Mouse (Mus musculus) retina, embryonic 14.5 days (tissue): ENCODE measurements around the gene Fam198a.

Source experiments
- DNase-seq: peaks from one replicate; pipeline ENCODE4 v3.0.0-alpha.2; 2015; ENCODE audit warnings: low spot score

Gene Fam198a

GRCm38 (mm10) chr9:121926634-121927405 lies 24.0 kb upstream of the Fam198a start:
- no peak for DNase-seq

DNA sequence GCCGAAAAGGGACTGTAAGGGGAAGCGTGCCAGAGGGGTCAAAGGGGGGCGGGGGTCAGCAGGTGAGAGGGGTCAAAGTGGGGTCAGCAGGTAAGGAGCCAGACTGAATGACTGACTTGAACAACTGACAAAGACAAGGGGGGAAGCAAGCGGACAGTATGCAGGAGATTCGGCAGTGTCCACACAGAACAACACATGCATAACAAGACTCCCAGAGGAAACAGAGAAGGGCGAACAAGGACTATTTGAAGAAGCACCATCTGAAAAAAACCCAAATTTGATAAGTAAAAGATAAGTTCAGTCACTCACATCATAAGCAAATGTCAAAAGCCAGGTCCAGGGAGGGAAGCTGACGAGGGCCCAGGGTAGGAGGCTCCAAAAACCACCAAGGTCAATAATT lies 23.1 kb upstream of the Fam198a start:
- DNase-seq, result no peak

- DNase-seq, result peak; percentile 70
These were observed 22.3 kb upstream of the Fam198a start for GRCm38 (mm10) chr9:121928498-121928897.

DNA sequence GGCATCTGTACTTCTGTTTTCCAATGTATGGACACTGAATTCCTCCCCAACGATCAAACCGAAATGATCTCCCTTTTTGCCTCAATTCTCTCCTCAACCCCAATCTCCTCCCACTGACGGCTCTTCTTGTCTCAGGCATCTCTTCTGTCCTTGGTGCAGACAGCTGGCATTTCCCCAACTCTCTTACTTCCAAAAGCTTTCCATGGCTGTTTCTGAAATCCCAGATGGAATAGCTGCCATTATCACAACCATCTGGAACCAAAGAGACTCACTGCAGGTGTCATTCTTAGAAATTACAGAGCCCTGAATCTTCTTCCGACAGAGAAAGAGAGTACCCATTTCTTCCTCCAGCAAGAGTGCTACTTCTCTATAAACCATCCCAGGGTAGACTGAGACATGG lies 15.9 kb upstream of the Fam198a start:
- DNase-seq, result no peak

GRCm38 (mm10) chr9:121936952-121937351 lies 13.8 kb upstream of the Fam198a start:
- DNase-seq, result no peak

GRCm38 (mm10) chr9:121937451-121937864 lies 13.3 kb upstream of the Fam198a start:
- no peak for DNase-seq

DNA sequence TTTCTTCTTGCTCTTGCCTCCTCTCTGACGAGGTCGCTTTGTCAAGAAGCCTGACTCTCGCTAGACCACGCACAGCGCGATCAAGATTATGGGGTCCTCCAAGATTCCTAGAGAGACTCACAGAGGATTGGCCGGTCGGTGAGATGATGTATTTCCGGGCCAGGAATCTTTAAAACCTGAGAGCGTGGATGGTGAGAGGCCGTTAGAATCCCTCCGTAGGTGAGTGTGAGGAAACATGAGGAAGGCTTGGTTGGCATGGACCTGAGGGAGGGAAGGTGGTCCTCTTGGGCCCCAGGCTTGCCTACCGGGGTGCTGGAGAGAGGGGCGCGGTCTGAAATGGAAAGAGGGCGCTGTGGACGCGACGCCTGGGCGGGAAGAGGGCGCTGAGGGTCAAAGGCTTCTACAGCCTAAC lies 12.8 kb upstream of the Fam198a start:
- peak; percentile 66 for DNase-seq

DNA sequence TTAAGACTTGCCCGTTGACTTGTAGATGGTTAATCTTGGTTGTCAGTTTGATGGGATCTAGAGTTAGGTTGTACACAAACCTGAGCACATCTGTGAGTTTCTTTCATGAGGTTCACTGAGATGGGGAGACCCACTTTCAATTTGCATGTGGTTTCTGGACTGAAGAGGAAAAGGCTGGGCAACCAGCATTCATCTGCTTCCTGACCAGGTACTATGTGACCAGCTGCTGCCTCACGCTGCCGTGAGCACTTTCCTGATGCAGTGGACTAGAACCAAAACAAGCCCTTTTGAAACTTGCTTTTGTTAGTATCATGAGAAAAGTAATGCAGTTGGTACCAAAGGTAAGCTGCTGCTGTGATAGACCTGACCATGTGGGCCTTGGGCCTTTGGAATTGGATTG lies 7.8 kb upstream of the Fam198a start:
- DNase-seq, result no peak

DNA sequence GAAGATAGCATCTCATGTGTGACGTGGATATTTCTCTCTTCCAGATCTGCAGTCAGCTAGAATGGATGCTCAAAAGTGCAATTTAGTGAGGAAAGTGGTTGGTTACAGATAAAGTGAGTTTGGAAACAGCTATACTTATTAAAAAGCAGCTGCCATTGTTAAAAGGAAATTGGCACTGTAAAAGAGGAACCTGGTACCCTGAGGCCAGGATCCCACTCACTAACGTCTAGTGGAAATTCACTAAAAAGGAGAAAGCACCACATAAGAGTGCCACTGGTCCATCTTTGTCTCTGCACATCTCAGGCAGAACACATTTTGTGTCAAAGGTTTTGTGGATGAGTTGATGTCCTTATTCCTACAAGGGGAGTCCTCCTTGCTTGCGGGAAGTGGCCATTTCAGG lies 7.2 kb upstream of the Fam198a start:
- no peak for DNase-seq

DNA sequence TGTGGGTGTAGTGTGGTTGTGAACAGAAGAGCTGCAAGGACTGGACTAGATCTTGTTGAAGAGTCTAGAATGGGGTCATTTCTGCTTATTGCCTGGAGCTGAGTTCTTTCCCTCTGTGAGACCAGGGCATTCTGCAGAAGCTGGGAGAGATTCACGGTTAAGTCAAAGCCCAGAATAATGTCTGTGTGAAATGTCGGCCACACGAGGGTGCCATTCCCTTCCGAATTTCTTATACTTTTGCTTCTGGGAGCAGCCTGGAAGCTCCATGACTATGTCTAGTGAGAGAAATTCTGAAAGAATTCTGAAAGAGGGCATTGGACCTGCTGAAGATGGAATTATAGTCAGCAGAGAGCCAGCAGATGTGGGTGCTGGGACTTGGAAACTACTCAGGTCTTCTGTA lies 3.0 kb upstream of the Fam198a start:
- peak; percentile 70 for DNase-seq

- DNase-seq, result no peak
These were observed 2.4 kb upstream of the Fam198a start for GRCm38 (mm10) chr9:121948431-121948830.

DNA sequence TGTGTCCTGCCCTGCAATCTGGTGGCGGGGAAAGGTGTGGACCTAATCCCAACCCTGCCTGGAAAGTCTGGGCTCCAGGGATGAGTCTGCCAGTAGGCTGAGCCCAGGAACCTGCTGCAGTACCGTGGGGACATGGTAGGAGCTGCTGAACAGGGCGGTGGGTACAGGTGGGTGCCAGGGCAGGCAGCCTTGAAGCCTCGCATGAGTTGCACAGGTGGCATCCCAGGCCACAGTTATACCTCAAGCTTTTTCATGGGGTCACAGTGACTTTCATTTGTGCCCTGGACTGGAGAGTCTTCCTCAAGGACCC lies 281 bp downstream of the Fam198a start:
- DNase-seq, result no peak

DNA sequence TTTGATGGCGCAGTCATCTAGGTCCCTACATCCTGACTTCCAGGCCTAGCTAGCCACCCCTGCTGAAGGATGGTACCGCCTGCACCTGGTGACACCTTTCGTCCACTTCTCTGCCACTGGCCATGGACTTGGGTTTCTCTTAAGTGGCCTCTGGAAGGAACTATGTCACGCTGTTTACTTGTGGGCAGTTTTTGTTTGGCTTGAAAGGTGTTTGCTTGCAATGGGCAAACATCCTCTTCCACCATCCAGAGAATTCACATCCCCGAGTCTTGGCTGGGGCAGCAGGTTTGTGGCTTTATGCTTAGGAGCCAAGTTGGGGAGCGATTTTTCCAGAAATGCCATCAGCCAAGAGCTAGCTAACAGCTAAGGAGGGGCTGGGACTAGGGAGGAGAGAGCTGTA lies 1.8 kb downstream of the Fam198a start:
- no peak for DNase-seq

- peak; percentile 34 for DNase-seq
These were observed 9.3 kb downstream of the Fam198a start for GRCm38 (mm10) chr9:121959966-121960635.

GRCm38 (mm10) chr9:121964941-121965340 lies 14.2 kb downstream of the Fam198a start:
- DNase-seq, result no peak

- no peak for DNase-seq
These were observed 17.5 kb downstream of the Fam198a start for GRCm38 (mm10) chr9:121968258-121968657.

- DNase-seq, result no peak
These were observed 19.1 kb downstream of the Fam198a start for GRCm38 (mm10) chr9:121969841-121970381.

DNA sequence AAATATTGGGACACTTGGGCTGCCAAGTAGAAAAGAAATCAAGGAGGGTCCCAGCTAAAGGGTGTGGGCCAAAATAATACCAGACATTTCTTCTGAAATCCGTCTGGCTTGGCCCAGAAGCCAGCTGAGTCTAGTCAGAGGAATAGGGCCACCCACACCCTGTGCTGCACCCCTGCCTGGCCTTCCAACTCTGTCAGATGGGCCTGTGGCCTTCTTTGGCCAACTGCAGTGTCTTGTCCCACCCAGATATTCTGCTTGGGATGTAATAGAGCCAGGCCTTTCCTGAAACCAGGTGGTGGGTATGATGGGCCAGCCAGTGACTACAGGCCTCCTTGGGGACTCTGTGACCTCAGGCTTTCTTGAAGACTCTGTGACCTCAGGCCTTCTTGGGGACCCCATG lies 22.4 kb downstream of the Fam198a start:
- DNase-seq, result no peak

DNA sequence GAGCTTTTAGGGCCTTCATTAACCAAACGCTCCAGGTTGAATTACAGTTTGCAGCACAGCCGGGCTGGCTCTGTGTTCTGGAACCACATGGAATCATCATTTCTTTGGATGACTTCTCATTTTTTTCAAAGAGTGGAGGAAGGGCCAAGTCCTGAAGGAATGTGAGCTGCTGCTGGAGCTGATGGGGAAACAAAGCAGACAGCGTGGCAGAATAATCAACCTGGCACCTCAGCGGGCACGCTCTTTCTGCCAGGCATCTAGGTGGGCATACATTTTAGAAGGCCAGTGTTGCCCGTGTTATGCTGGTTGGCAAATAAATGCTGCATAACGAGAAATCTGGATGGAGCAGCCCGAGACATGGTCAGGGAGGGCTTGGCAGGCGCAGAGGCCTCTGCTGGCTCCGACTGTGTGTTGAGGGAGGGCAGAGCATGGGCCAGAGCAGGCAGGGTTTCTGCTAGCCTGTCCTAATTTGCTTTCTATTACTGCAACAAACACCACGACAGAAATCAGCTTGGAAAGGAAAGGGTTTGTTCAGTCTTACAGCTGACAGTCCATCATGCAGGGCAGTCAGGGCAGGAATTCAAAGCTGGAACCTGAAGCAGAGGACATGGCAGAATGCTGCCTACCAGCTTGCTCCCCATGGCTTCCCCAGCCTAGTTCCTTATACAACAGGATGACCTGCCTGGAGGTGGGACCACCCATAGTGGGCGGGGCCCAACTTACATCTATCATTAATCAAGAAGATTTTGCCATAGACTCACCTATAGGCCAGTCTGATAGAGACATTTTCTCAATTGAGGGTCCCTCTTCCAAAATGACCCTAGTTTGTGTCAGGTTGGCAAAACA lies 23.6 kb downstream of the Fam198a start:
- DNase-seq, result no peak

- no peak for DNase-seq
These were observed 24.5 kb downstream of the Fam198a start for GRCm38 (mm10) chr9:121975321-121975720.

- DNase-seq, result no peak
These were observed 30.3 kb downstream of the Fam198a start for GRCm38 (mm10) chr9:121981046-121981445.

DNA sequence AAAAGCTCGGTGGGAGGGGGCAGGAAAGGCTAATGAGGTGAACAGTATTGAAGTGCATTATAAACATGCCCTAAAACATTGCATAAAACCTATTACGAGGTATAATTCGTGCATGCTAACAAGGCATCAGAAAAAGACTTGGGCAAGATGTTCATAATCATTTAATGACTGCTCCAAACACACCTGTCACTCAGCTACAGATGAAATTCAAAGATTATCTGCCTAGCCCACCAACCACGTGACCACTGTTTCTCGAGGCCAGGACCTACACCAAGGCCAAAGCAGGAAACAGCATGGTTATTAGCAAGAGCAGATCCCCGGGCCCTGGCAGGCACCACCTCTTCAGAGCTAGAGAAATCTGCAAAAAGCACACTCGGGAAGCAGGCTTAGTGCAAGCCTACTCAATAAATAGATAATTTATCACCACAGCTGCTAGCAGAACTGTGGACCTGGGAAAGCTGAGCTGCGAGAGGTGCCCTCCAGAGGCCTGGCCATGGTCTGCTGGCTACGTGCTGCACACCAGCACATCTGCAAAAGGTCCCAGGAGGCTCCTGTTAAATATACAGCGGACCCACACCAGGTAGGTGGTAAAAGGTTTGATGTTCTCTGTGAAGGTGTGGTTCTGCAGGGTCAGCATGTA lies 30.8 kb downstream of the Fam198a start:
- DNase-seq, result no peak
